Mouse (Mus musculus) ES-Bruce4 (cell line): ENCODE data around the gene Ip6k1.
A peak's percentile ranks its signal among the peaks of the same experiment; 100 is the strongest.

ENCODE experiments used
- CTCF ChIP-seq: IDR thresholded peaks from one replicate; pipeline ENCODE4 v1.8.1; 2011; ENCODE audit warnings: low read depth, low read length
- EP300 ChIP-seq: IDR thresholded peaks from 2 replicates; pipeline ENCODE4 v1.6.1; 2011; ENCODE audit warnings: low read depth, low read length; ENCODE audit not compliant: insufficient read depth
- POLR2A ChIP-seq: IDR thresholded peaks from one replicate; pipeline ENCODE4 v1.8.1; 2011; ENCODE audit warnings: low read length; ENCODE audit not compliant: insufficient read depth

GRCm38 (mm10) chr9:108008041-108008440, 5.7 kb downstream of the Ip6k1 start:
- TF ChIP-seq EP300 (peak; percentile 61; the same call in 1 of the 2 replicates), CTCF (no peak), POLR2A (no peak)
